Mouse (Mus musculus) left cerebral cortex, adult 2 months (tissue): ENCODE measurements around the gene Tnfrsf13c. TPM values are rescaled to one million over a fixed set of nuclear protein-coding genes. Genes with fewer than 3 reads are reported as not detected.

Experiments used
- DNase-seq, 2 experiments: peaks; one replicate each; pipeline ENCODE4 v3.0.0; 2021 to 2022; ENCODE audit warnings: low spot score in 2 of 2, mixed read lengths in 1 of 2; ENCODE audit errors: extremely low spot score in 1 of 2
- H3K27ac ChIP-seq: fragments of 200-600 bp; 2 replicates; pipeline ENCODE4 v1.8.1; 2022
- H3K4me3 ChIP-seq: fragments of 200-600 bp; 2 replicates; pipeline ENCODE4 v1.8.1; 2022
- CTCF ChIP-seq: fragments of 200-600 bp; IDR thresholded peaks from 2 replicates; pipeline ENCODE4 v1.8.1; 2022; ENCODE audit warnings: antibody characterized with exemption, mild to moderate bottlenecking, moderate library complexity
- intact Hi-C: fragments of 180-260 bp; cut with DNase I; formaldehyde crosslinking; loops from one replicate; pipeline ENCODE4 v1.15.1; 2025
- total RNA-seq, 2 experiments: library from RNA; stranded (reverse); gene quantifications; 2 replicates each; pipeline ENCODE4 v1.2.3; 2021

The Tnfrsf13c gene
- total RNA-seq, 2 experiments from 2014 or later: 0.29 to 0.47 TPM

DNA sequence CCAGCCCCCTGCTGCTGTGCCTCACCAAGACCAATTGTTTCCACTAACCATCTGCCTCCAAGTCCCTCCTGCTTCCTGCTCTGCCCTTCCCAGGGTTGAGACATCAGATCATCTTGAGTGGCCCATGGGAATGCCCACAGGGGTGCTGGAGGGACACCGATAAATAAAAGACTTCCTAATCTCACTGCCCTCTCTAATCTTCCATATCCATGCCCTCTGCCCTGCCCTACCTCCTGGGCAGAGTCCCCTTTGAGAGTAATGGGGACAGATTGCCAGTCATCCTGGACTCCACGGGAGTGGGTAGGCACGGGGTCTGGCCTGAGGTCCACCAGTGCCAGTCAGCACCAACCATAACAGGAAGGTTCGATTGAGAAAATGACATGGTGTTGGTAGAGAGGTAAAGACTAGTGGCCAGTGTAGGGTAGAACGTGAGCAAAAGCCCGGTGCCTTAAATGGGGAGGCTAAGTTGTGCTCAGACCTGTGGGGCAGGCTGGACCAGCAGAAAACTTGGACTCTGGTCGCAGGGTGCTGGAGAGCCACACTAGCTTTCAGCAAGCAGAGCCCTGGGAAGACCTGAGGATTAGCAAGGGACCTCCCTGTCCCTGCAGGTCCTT is 540 bp upstream of the Tnfrsf13c start:
- TF ChIP-seq CTCF: no peak
- Histone ChIP-seq H3K4me3 (no peak overlapping the region), H3K27ac (no peak overlapping the region)
- intact Hi-C loops: no loop called here
- DNase-seq: no peak

DNA sequence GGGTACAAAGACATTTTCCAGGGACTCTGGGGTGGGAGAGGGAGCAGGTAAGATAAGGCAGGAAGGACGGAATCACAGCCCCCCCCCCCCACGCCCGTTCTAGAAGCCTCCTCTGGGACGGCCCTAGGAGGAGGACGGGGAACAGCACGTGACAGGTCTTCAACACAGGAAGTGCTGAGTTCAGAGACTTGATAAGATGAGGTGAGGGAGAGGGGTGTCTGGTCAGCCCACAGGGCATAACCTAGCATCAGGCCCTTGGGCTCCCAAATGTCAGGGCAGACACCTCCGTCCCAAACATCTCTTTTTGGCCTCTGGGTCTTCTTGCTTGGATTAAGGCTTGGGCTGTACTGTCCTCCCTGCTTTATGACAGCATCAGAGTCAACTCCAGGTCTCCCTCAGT is 918 bp downstream of the Tnfrsf13c start:
- no peak overlapping the region for H3K4me3 ChIP-seq
- intact Hi-C loops: no loop called here
- no peak for DNase-seq
- no peak overlapping the region for H3K27ac ChIP-seq
- TF ChIP-seq CTCF: no peak

DNA sequence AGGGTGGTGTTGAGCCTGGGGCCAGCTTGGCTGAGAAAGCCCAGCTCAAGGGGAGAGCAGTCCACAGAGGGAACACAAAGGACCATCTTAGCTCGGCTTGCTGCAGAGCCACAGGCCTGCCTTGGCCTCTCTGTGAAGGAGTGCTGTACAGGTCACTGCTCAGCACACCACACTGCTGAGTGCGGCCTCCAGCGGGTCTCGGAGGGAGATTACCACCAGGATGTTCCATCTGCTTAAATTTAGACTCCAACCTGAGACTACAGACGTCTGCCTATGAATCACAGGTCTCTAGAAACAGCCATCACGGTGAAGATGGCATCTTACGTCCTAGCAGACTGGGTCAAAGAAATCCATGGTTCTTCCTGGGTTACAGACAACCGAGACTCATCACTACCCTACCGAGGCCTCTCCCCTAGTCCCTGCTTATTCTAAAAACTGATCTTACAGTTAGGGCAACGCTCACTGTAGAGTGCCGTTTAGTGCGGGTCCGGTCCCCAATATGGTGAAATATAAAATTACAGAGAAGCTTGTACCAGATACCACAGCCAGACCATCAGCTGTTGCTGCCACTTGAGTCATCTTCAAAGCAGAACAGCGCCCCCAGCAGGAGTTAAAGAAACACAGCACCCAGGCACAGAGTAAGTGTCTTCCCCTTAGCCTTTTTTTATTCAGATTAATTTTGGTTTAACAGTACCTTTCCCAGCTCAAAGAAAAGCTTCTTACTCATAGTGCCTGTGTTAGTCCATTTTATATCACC is 2.9 kb downstream of the Tnfrsf13c start:
- H3K4me3 ChIP-seq: no peak overlapping the region
- peak; percentile 31 for TF ChIP-seq CTCF
- intact Hi-C loops: no loop called here
- no peak for DNase-seq
- H3K27ac ChIP-seq: no peak overlapping the region

DNA sequence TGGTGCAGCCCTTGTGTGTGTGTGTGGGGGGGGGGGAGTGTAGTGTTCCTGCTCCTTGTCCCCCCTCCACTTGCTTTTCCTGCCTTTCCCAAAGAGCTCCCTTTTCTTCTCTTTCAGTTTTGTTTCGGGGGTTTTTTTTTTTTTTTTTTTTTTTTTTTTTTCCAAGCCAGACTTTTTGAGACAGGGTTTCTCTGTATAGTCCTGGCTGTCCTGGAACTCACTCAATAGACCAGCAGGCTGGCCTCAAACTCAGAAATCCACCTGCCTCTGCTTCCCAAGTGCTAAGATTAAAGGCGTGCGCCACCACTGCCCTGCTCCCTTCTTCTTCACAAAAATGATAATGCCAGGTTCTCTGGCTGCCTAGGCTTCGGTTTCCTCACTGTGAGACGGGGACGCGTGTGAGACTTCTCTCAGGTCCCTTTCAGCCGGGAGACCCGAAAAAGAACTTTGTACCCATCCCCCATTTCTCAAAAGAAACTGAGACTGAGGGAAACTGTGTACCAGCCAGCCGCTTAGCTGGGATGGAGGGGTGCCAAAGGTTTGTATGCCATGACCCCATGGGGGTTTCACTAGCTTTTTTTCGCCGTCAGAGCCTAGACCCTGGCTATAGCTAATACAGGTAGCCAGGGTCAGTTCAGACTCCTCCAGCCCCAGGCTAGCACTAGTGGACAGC is 4.0 kb downstream of the Tnfrsf13c start:
- intact Hi-C loops: no loop called here
- Histone ChIP-seq H3K4me3 (no peak overlapping the region), H3K27ac (no peak overlapping the region)
- no peak for TF ChIP-seq CTCF
- no peak for DNase-seq

DNA sequence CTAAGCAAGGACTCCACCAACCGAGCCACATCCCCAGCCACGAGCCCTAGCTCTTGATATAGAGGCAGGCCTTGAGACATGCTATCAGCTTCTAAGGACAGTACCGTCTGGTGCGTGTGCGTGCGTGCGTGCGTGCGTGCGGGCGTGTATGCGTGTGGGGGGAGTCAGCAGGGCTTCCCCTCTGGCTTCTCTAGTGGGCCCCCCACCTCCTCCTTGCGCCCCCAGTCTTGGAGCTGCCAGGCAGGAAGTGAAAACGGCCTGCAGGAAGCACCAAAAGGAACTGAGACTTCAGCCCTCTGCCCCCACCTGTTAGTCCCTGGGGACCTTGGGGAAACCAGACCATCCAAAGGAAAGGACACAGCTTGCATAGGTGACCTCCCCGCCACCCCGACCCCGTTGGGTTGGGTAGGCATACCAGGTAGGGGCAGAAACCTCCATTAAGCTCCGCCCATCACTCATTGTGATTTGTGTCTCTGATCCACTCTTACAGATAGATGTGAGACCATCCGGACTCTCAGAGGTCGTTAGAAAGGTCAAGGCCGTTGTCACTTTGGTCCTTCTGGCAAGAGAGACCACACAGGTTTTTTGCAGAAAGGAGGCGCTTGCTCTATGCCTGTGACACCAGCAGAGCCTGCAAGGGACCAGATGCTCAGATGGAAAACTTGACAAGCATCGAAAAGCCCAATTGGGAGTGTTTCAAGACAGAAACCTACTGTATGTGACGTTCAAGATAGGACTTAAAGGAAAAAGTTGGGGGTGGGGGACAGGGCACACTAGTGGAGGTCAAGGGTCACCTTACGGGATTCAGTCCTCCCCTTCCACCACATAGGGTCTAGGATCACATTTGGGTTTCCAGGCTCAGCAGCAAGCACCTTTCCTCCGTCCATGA is 5.1 kb downstream of the Tnfrsf13c start:
- Histone ChIP-seq H3K4me3 (no peak overlapping the region), H3K27ac (no peak overlapping the region)
- DNase-seq: no peak
- intact Hi-C loops: no loop called here
- no peak for TF ChIP-seq CTCF

DNA sequence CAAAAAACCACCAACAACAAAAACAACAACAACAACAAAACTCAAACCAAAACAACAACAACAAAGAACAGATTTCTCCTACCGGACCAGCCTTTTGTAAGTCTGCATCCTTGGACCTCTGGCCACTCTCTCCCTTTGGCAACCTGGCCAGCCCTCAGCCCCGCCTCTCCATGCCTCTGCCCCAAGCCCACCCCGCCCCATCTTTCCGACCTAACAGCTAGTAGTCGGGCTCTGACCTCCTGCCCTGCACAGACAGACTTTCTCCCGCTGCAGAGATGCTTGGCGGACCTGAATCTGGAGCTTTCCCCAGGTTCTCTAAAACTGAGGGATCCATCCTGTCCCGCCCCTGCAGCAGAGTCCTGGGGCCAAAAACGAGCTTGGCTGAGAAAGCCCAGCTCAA is 6.2 kb downstream of the Tnfrsf13c start:
- intact Hi-C loops: no loop called here
- Histone ChIP-seq H3K4me3 (no peak overlapping the region), H3K27ac (no peak overlapping the region)
- DNase-seq: no peak
- no peak for TF ChIP-seq CTCF

DNA sequence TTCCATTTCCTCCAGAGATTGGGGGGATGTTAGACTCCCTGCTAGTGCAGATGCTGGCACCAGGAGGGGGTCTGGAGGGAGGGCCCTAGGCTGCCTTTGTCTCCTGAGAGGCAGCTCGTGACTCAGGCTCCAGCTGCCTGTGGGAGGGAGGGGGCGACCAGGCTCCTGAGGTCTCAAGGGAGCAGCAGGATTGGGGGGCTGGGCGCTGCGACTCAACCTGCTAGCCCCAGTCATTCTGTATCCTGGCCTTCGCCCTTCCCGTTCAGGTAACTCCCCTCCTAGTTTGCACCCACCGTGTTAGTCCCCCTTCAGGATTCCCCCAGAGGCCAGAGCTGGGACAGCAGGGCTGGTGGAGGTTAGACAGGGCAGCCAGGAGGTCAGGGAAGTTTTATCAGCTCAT is 7.1 kb downstream of the Tnfrsf13c start:
- Histone ChIP-seq H3K27ac (no peak overlapping the region), H3K4me3 (no peak overlapping the region)
- DNase-seq: no peak
- intact Hi-C loops: no loop called here
- no peak; the same call in 1 of the 2 replicates for TF ChIP-seq CTCF

DNA sequence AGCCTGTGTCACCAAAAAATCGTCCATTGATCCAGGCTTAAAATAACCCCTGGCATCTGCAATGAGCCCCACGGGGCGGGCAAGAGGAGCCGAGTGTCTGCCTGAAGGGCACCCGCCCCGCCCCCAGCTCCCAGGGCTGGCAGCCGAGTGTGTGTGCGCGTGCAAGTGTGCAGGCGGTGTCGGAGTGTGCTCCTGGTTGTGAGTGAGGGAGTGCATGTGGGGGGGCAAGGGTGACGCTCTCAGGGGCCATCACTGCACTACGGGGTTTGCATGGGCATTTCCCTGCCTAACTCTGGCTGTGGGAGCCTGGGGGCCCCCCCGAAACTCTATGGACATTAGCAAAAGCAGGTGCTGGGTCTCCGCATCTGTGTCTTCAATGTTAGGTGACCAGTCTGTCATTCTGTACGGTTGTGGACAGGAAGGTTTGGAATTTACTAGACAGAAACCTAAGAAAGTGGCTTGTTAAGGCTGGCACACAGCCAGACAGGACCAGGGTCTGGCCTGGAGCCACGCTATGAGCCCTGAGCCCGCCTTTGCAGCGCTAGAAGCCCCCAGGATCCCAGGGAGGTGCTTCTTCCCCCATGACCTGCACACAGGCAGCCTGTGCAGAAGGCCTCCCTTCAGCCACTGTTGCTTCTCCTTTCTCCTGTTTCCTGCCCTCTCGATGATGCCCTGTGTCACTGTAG is 7.9 kb downstream of the Tnfrsf13c start:
- H3K4me3 ChIP-seq: no peak overlapping the region
- DNase-seq: no peak
- intact Hi-C loops: no loop called here
- H3K27ac ChIP-seq: no peak overlapping the region
- no peak for TF ChIP-seq CTCF

DNA sequence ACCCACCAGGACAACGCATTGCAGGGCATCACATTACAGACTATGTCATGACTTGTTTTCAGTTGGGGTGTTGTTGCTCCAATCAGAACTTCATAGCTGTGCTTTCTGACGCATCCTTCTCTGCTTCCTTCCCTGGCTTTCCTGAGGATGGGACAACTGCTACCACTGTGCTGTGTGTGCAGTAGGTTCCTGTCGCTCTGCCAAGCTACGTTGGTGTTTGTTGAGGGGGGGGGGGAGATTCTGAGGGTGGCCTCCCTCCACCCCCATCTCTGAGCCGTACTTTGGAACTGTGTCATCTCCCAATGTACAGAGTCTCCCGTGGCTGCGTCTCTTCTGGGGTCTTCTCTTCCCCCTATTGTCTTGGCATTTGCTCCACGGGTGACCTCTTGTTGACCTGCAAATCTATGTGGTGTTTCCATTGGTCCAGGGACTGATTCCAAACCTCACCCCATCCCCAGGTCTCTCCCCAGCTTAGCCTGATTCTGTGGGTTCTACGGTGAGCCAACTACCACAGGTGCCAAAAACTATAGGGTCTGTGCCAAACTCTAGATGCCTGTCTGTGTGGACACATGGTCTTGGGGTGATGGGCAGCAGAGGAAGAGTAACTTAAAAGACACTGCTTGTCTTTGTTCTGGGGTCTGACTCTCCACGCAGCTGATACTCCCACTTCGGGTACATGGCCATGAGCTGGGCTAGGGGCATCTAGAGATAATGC is 8.7 kb downstream of the Tnfrsf13c start:
- Histone ChIP-seq H3K4me3 (no peak overlapping the region), H3K27ac (no peak overlapping the region)
- no peak for TF ChIP-seq CTCF
- no peak for DNase-seq
- intact Hi-C loops: no loop called here

DNA sequence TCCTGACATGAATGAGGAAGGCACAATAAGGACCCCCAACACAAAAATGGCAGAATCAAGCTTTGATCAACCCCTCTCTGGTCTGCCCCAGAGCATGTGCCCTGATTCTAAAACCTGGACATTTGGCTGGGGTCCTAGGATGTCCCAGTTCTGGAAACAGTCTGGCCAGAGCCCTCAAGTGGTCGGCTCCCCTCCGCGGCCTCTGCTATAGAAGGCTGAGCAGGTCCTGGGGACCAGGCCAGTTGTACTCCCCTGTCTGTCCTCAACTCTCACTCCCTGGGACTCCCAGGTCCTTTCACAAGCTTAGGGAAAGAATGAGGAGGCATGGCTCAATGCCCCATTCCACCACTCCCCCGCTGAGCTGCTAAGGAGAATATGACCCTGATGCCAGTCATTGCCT is 10.9 kb downstream of the Tnfrsf13c start:
- H3K27ac ChIP-seq: no peak overlapping the region
- intact Hi-C loops: no loop called here
- H3K4me3 ChIP-seq: no peak overlapping the region
- no peak for TF ChIP-seq CTCF
- DNase-seq: no peak

DNA sequence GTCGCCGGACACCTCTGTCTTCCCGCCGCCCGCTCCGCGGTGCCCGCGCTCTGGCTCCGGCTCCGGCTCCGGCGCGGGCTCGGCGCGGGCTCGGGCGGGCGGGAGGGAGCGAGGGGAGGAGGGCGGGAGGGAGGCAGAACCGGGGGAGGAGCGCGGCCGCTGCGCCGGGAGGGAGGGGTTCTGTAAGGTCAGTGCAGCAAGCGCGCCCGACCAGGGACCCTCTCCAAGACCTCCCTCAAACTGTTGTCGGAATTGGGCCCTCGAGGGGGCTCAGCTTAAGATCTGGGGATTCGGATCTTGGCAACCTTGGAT is 11.5 kb downstream of the Tnfrsf13c start, which contains the start of gene Shisa8:
TSS of gene Shisa8 (minus strand) at position 64 of the 312 bp plus-strand sequence.
- Histone ChIP-seq H3K4me3 (peak within 1 kb of the TSS; percentile 38), H3K27ac (no peak within 1 kb of the TSS)
- no peak for DNase-seq
- TF ChIP-seq CTCF: no peak
- intact Hi-C loops: no loop called here
